ENCODE assay signal across 9 mouse cellular contexts in the genomic region with DNA sequence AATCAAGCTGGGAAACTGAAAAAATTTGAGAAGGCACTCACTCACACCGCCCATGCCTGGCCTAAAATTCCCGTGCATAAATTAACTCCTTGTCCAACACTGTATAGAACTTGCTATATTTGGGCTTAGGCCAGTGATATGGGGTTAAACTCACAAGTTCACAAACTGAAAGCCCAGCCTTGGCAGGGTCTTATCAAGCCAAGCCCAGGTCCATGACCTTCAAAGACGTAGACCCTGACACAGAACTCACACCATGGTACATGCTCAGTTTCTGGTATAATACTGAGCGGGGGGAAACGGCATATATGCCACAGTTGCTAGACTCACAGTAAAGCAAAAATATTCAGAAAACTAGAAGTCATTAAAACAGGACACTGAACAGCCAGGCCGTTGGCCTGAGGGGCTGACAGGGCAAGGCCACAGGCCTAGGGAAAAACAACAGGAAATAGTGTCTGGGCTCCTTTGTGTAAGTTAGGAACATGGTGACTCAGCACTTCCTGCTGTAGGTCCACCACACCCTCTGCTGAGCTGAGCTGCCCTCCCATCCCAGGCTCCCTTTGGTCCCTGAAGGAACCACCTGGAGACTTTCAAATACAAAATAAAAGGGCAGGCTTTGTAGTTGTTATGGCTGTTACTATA. TPM values are rescaled to one million over a fixed set of nuclear protein-coding genes. Genes with fewer than 3 reads are reported as not detected.
A peak's percentile ranks its signal among the peaks of the same experiment; 100 is the strongest.
DNase-seq lines count a peak whose midpoint lies in the region; ATAC-seq and TF ChIP-seq lines count a peak whose summit lies in the region.
"Had no signal": no experiment of that assay in that cellular context is flagged by ENCODE, and none has a peak within 500 bp of the region (broad histone marks: within the 10 kb centered on the region; RNA-seq: fewer than 3 reads in every experiment).

No protein-coding gene starts in this region.

- H3K27me3 ChIP-seq in spleen, adult 2 months (ENCODE audit: control insufficient read depth, insufficient read depth, low read length) = no peaks in the 10 kb centered on the region
- H3K27me3 ChIP-seq in embryonic facial prominence, embryonic 13.5 days = no peaks in the 10 kb centered on the region
- H3K27me3 ChIP-seq in intestine, postnatal 0 days (replicated peaks; ENCODE audit: control insufficient read depth, insufficient read depth, low read length) = no peaks in the 10 kb centered on the region
- H3K27me3 ChIP-seq in lung, embryonic 14.5 days (ENCODE audit: insufficient read depth, low read length) = no peaks in the 10 kb centered on the region
- no peaks in the 10 kb centered on the region for H3K27me3 ChIP-seq in cerebellum, adult 2 months (ENCODE audit: control insufficient read depth, insufficient read depth, low read length)
- H3K27me3 ChIP-seq: embryonic facial prominence, embryonic 15.5 days had no signal

- no peak overlapping the region for H3K9ac ChIP-seq in embryonic facial prominence, embryonic 13.5 days
- no peak overlapping the region for H3K9ac ChIP-seq in intestine, postnatal 0 days (ENCODE audit: low read depth, low read length)
- no peak overlapping the region for H3K9ac ChIP-seq in lung, embryonic 14.5 days
- H3K9ac ChIP-seq: embryonic facial prominence, embryonic 15.5 days had no signal

- H3K36me3 ChIP-seq in spleen, adult 2 months (ENCODE audit: control insufficient read depth, insufficient read depth, low read length) = no peaks in the 10 kb centered on the region
- H3K36me3 ChIP-seq in embryonic facial prominence, embryonic 13.5 days = no peaks in the 10 kb centered on the region
- H3K36me3 ChIP-seq in intestine, postnatal 0 days (ENCODE audit: control insufficient read depth, insufficient read depth) = no peaks in the 10 kb centered on the region
- no peaks in the 10 kb centered on the region for H3K36me3 ChIP-seq in lung, embryonic 14.5 days (ENCODE audit: insufficient read depth)
- H3K36me3 ChIP-seq: embryonic facial prominence, embryonic 15.5 days had no signal

- ATAC-seq in embryonic facial prominence, embryonic 13.5 days (ENCODE audit: insufficient number of reproducible peaks, insufficient read depth, low FRiP score, low TSS enrichment, low read depth) = no peak
- ATAC-seq in intestine, postnatal 0 days = peak; percentile 36; the same call in 1 of the 2 replicates
- peak; percentile 63 for ATAC-seq in lung, embryonic 14.5 days (ENCODE audit: insufficient read depth)

- no peak for TF ChIP-seq CTCF in spleen, adult 2 months (IDR thresholded peaks at IDR 0.05; ENCODE audit: extremely low read depth, insufficient read depth, insufficient read length, insufficient replicate concordance)
- no peak for TF ChIP-seq CTCF in intestine, postnatal 0 days (IDR thresholded peaks at IDR 0.05; ENCODE audit: low read depth)
- no peak for TF ChIP-seq CTCF in lung, embryonic 14.5 days (IDR thresholded peaks at IDR 0.05; ENCODE audit: low read depth)
- no peak for TF ChIP-seq CTCF in cerebellum, adult 2 months (IDR thresholded peaks at IDR 0.05; ENCODE audit: borderline replicate concordance, insufficient read depth, low read depth, low read length)

- no peaks in the 10 kb centered on the region for H3K9me3 ChIP-seq in embryonic facial prominence, embryonic 13.5 days
- no peaks in the 10 kb centered on the region for H3K9me3 ChIP-seq in intestine, postnatal 0 days (ENCODE audit: control insufficient read depth)
- no peaks in the 10 kb centered on the region for H3K9me3 ChIP-seq in lung, embryonic 14.5 days (ENCODE audit: low read depth, low read length)
- H3K9me3 ChIP-seq: embryonic facial prominence, embryonic 15.5 days had no signal

- no peak for DNase-seq in spleen, adult 2 months (ENCODE audit: low read depth in 1 of 2, low spot score in 2 of 2)
- no peak for DNase-seq in spleen, postnatal 14 days (ENCODE audit: low spot score in 2 of 2)
- DNase-seq in lung, embryonic 14.5 days = peak; percentile 61
- peak; percentile 28 for DNase-seq in thymus, postnatal 4 days
- no peak for DNase-seq in cerebellum, adult 2 months
- DNase-seq in cerebellum, postnatal 25 days = no peak

- WGBS in spleen, adult 2 months = 60% methylated on average over 6 of the region's 6 CpGs
- WGBS in embryonic facial prominence, embryonic 13.5 days = 74% methylated on average over 6 of the region's 6 CpGs
- WGBS in intestine, postnatal 0 days = 75% methylated on average over 6 of the region's 6 CpGs
- 72% methylated on average over 6 of the region's 6 CpGs for WGBS in lung, embryonic 14.5 days
- 87% methylated on average over 6 of the region's 6 CpGs for WGBS in cerebellum, adult 2 months

- H3K27ac ChIP-seq in spleen, adult 2 months (ENCODE audit: insufficient read depth, low read length) = peak overlapping the region; percentile 27; the same call in 1 of the 2 replicates
- H3K27ac ChIP-seq in embryonic facial prominence, embryonic 13.5 days = peak overlapping the region; percentile 44; the same call in 1 of the 2 replicates
- no peak overlapping the region for H3K27ac ChIP-seq in intestine, postnatal 0 days (ENCODE audit: low read depth, low read length)
- H3K27ac ChIP-seq in lung, embryonic 14.5 days (ENCODE audit: low read depth) = peak overlapping the region; percentile 59
- H3K27ac ChIP-seq in cerebellum, adult 2 months (ENCODE audit: insufficient read depth, low read length) = no peak overlapping the region
- H3K27ac ChIP-seq: embryonic facial prominence, embryonic 15.5 days had no signal

- no peak overlapping the region for H3K4me2 ChIP-seq in embryonic facial prominence, embryonic 13.5 days
- H3K4me2 ChIP-seq in intestine, postnatal 0 days (replicated peaks; ENCODE audit: low read depth) = no peak overlapping the region
- H3K4me2 ChIP-seq in lung, embryonic 14.5 days = no peak overlapping the region
- H3K4me2 ChIP-seq: embryonic facial prominence, embryonic 15.5 days had no signal

- no peak for TF ChIP-seq POLR2A in spleen, adult 2 months (IDR thresholded peaks at IDR 0.05; ENCODE audit: low read depth, low read length)
- TF ChIP-seq POLR2A in cerebellum, adult 2 months (IDR thresholded peaks at IDR 0.05; ENCODE audit: borderline replicate concordance, insufficient read depth, low read length) = no peak

- peaks cover 12% of the 10 kb centered on the region; the same call in 1 of the 2 replicates for H3K4me1 ChIP-seq in spleen, adult 2 months (ENCODE audit: control insufficient read depth, insufficient read depth, insufficient read length)
- H3K4me1 ChIP-seq in embryonic facial prominence, embryonic 13.5 days = no peaks in the 10 kb centered on the region
- no peaks in the 10 kb centered on the region for H3K4me1 ChIP-seq in intestine, postnatal 0 days (replicated peaks; ENCODE audit: control insufficient read depth, insufficient read depth, low read length)
- no peaks in the 10 kb centered on the region for H3K4me1 ChIP-seq in lung, embryonic 14.5 days (ENCODE audit: insufficient read depth)
- no peaks in the 10 kb centered on the region for H3K4me1 ChIP-seq in cerebellum, adult 2 months (ENCODE audit: control insufficient read depth, insufficient read depth, low read length)
- H3K4me1 ChIP-seq: embryonic facial prominence, embryonic 15.5 days had no signal

- H3K4me3 ChIP-seq in spleen, adult 2 months (ENCODE audit: extremely low read depth, insufficient read depth, insufficient read length) = no peak overlapping the region
- H3K4me3 ChIP-seq in embryonic facial prominence, embryonic 13.5 days = no peak overlapping the region
- H3K4me3 ChIP-seq in intestine, postnatal 0 days (ENCODE audit: low read depth, low read length) = no peak overlapping the region
- no peak overlapping the region for H3K4me3 ChIP-seq in lung, embryonic 14.5 days (ENCODE audit: low read depth, low read length)
- no peak overlapping the region for H3K4me3 ChIP-seq in cerebellum, adult 2 months (replicated peaks; ENCODE audit: insufficient read depth, low read depth, low read length)
- H3K4me3 ChIP-seq: embryonic facial prominence, embryonic 15.5 days had no signal

RNA-seq across cellular contexts. Expression of gene Cfap54, which starts 12.3 kb away (rescaled TPM):
- polyA plus RNA-seq in spleen, adult 2 months (2012; rRNA removed) = 0.09 and 0.25 TPM in 2 replicates
- polyA plus RNA-seq in embryonic facial prominence, embryonic 13.5 days (2015; fragmentation: Nextera tagmentation; extraction: Ambion mirVana) = 0.07 and 0.62 TPM in 2 replicates
- 0.13 TPM in 1 of 2 replicates, not detected in the other for polyA plus RNA-seq in intestine, postnatal 0 days (2015; fragmentation: Nextera tagmentation; extraction: Ambion mirVana)
- 0.45 and 0.70 TPM in 2 replicates for polyA plus RNA-seq in lung, embryonic 14.5 days (2014; fragmentation: Nextera tagmentation; extraction: Ambion mirVana)
- 0.95 and 1.00 TPM in 2 replicates for polyA plus RNA-seq in cerebellum, adult 2 months (2012; rRNA removed)

Comparison
In these comparisons a context has a peak if more than half of its experiments do, and no peak if none do; other contexts are left out.
1. DNase-seq: peak in lung, embryonic 14.5 days (single experiment) and thymus, postnatal 4 days (single experiment); none in spleen, adult 2 months (0 of 2), spleen, postnatal 14 days (0 of 2), cerebellum, adult 2 months (0 of 2) and cerebellum, postnatal 25 days (0 of 2).
2. H3K27ac ChIP-seq: peak in spleen, adult 2 months (single experiment), embryonic facial prominence, embryonic 13.5 days (single experiment) and lung, embryonic 14.5 days (single experiment); none in intestine, postnatal 0 days (single experiment) and cerebellum, adult 2 months (single experiment).